Mouse (Mus musculus) lung, postnatal 36 days (tissue): ENCODE measurements at regions not wholly inside any gene's neighbourhood (a gene's known extent, or its start where the extent isn't known, plus 50 kb on each side); places are given as distances from the start of the nearest gene placed in this dataset.

Experiments used
- DNase-seq: peaks from one replicate; pipeline ENCODE4 v3.0.0; 2022; ENCODE audit warnings: mixed read lengths

DNA sequence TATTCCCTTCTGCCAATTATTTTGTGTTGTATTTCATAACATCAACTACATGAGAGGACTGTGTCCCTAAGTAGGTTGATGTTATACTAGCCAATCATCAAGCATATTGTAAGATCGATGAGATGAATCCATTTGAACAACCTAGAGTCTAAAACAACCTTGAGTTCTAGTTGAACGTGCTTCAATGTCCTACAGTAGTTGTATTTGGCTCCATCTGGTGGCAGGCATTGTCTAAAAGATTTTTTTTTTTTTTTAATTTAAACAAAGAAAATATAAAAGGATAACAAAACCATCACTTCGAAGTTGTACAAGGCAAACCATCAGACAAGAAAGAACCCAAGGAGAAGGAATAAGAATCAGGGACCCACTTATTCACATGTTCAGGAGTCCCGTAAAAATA, 114.4 kb downstream of the Pih1d3 start:
- peak; percentile 4 for DNase-seq

DNA sequence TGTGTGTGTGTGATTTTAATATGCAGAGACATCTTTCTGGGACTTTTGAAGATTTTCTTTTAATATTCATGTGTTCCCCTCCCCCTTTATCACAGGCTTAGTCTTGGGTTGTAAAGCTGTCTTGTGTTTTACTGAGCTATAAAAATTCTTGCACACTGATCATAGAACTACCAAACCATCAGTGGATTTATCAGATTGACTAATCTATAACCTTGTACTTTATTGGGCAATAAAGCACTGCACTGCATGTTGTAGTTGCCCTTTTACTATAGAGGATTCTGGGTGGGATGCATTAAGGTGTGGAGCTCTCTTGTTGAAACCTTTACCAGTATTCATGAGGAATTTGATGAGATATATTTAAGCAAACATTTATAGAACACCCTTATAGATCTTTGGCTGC, 141.3 kb downstream of the Pih1d3 start:
- DNase-seq, result no peak

DNA sequence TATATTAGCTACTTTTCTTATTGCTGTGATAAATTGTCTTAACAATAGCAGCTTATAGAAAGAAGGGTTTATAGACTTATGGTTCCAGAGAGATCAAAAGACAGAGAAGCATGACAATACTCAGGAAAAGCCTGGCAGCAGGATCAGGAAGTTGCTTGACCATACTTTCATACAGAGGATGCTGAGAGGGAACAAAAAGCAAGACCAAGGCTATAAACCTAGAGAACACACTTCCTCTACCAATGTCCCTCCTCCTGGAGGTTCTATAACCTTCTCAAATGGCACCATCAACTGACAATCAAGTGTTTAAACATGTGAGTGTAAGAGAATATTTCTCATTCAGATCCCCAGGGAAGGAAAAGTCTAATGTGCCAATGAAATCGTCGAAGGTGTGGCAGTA, 154.7 kb downstream of the Pih1d3 start:
- DNase-seq, result no peak

DNA sequence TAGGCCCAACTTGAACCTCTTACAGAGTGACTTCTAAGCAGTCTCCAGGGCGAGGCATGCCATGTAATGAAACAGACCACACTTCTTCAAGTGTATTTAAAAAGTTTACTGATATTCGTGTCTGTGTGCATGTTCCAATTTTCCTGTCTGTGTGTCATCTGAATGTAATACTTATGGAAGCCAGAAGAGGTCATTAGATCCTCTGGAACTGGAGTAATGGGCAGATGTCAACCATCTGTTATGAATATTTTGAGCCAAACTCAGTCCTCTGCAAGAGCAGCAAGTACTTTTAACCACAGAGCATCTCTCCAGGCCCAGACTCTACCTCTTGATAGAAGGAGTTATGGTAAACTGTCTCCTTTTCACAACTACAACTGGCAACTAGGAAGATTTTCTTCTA, 156.4 kb downstream of the Pih1d3 start:
- no peak for DNase-seq

DNA sequence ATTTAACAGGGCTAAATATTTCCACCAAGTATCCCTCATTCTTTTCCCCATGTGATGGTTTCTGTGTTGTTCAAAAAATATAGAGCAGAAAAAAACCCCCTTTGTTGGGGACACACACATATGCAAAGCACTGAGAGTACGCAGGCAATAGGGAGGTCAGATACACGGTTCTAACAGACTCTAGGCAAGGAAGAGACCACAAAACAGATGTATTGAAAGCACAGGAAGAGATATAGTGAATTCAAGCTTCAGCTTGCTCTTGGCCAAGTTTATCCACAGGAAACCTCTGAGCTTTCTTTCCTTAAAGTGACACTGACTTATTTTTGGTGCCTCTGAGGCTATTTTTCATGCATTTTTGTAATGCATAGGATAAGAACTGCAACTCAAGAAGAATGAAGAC, 157.7 kb downstream of the Pih1d3 start:
- no peak for DNase-seq

DNA sequence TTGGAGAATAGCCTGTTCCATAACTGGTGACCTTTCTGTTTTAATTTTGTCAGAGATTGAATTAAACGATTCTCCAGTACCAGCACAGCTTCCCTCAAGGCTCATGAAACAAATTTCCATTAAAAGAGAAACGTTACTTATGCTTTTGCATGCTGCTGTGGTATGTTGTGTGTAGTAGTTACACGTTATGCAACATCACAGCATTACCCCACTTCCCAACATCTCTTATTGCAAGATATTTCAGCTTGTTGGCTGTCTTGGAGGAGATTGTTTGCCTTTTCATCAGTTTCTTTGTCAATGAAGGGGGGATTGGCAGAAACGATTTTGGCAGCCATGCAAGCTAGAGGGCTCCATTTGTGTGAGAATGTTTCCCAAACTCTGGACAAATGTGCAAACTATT, 159.6 kb downstream of the Pih1d3 start:
- no peak for DNase-seq
